Mouse (Mus musculus) heart, embryonic 10.5 days (tissue): Measurements from ENCODE around the gene BC049352. TPM values are rescaled to one million over a fixed set of nuclear protein-coding genes. Genes with fewer than 3 reads are reported as not detected.

Source experiments
- DNase-seq: peaks from one replicate; pipeline ENCODE4 v3.0.0-alpha.2; 2017; ENCODE audit warnings: low spot score
- H3K27ac ChIP-seq: fragments of 300-500 bp; sonication (generic); 2 replicates; pipeline ENCODE4 v1.5.1; 2016; ENCODE audit warnings: mild to moderate bottlenecking
- H3K27me3 ChIP-seq: fragments of 300-500 bp; sonication (generic); 2 replicates; pipeline ENCODE4 v1.6.1; 2016; ENCODE audit warnings: mild to moderate bottlenecking; ENCODE audit not compliant: poor library complexity, insufficient read depth, severe bottlenecking
- H3K36me3 ChIP-seq: fragments of 300-500 bp; sonication (generic); 2 replicates; pipeline ENCODE4 v1.6.1; 2016; ENCODE audit warnings: mild to moderate bottlenecking, moderate library complexity
- H3K4me1 ChIP-seq: fragments of 300-500 bp; sonication (generic); 2 replicates; pipeline ENCODE4 v1.6.1; 2016; ENCODE audit warnings: mild to moderate bottlenecking
- H3K4me3 ChIP-seq: fragments of 300-500 bp; sonication (generic); 2 replicates; pipeline ENCODE4 v1.5.1; 2016; ENCODE audit warnings: mild to moderate bottlenecking, moderate library complexity
- H3K9me3 ChIP-seq: fragments of 300-500 bp; sonication (generic); 2 replicates; pipeline ENCODE4 v1.6.1; 2016; ENCODE audit warnings: mild to moderate bottlenecking, moderate library complexity
- WGBS: fragments of 180-500 bp; shearing (Covaris S2); methylation state at CpG from one replicate; pipeline ENCODE4 v1.1.7; 2016; 5-methylcytosine and 5-hydroxymethylcytosine counted together
- polyA plus RNA-seq: library from polyadenylated mRNA; unstranded; fragments of >200 nt; fragmentation: Nextera tagmentation; extraction: Ambion mirVana; gene quantifications from 2 replicates; pipeline ENCODE4 v1.2.1, GENCODE M21; 2016

Gene BC049352
- polyA plus RNA-seq, 1 experiment from 2014 or later, result not detected

DNA sequence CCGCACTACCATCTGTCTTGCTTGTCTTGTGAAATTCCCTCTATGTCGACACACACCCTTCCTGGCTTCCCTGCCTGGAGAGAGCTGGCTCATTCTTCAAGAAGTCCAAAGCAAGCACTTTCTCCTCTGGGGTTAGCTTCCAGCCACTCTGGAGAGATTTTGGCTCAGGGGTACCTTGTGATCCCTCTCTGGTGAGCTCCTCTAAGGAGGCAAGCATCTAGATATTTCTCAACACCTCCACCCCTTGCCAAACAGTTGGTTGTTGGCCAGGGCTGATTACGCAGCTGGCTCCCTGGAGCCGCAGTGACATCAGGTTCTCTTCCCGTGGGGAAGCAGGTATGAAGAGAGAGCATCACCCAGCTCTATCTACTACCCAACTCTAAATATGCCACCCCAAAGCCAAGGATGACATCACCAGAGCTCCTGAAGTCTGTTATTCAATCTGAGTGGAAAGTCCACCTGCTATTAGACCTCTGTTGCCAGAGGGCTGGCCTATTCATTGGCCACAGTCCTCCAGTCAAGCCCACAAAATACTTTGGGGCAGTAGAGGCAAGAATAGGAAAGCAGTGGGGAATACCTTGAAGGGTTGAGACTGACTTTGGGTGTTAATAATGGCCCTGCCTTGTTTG, 19.6 kb downstream of the BC049352 start:
- Histone ChIP-seq H3K27ac (no peak overlapping the region), H3K27me3 (peaks cover 17% of the 10 kb centered on the region; the same call in 1 of the 2 replicates), H3K9me3 (no peaks in the 10 kb centered on the region), H3K36me3 (no peaks in the 10 kb centered on the region), H3K4me1 (no peaks in the 10 kb centered on the region), H3K4me3 (no peak overlapping the region)
- no peak for DNase-seq
- 78% methylated on average over 5 of the region's 5 CpGs for WGBS

GRCm38 (mm10) chr9:45202021-45202798, 20.4 kb downstream of the BC049352 start:
- no peak for DNase-seq
- Histone ChIP-seq H3K27ac (no peak overlapping the region), H3K4me3 (no peak overlapping the region), H3K36me3 (no peaks in the 10 kb centered on the region), H3K4me1 (no peaks in the 10 kb centered on the region), H3K9me3 (no peaks in the 10 kb centered on the region), H3K27me3 (peaks cover 17% of the 10 kb centered on the region; the same call in 1 of the 2 replicates)
- WGBS, result 73% methylated on average over 9 of the region's 9 CpGs

GRCm38 (mm10) chr9:45203797-45204410, 22.1 kb downstream of the BC049352 start, which contains the start of gene Tmprss4:
TSS of gene Tmprss4 (minus strand) at chr9:45204092.
- DNase-seq, result no peak
- 71% methylated on average over 8 of the region's 8 CpGs for WGBS
- H3K27ac ChIP-seq, result no peak within 1 kb of the TSS

DNA sequence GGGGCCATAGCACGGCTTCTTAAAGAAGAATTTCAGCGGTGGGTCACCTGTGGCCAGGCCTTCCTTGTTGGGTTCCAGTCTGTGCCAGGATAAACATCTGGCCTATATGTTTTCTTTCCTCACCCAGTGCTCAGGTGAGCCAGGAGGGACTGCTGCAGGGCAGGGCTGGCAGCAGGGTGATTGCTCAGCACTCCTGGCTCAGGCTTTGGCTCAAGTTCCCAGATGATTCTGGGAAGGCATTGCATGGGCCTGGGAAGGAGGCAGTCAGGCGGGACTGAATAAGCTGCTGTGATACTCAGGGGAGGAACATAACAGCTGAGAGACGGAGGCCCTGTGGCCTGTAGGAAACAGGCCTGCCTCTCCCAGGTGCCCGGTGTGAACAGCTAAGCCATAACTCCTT, 23.3 kb downstream of the BC049352 start:
- no peak overlapping the region for H3K4me3 ChIP-seq
- DNase-seq, result no peak
- no peak overlapping the region for H3K27ac ChIP-seq
- 76% methylated on average over 5 of the region's 5 CpGs for WGBS
- peaks cover 13% of the 10 kb centered on the region for H3K27me3 ChIP-seq
- no peaks in the 10 kb centered on the region for H3K9me3 ChIP-seq
- no peaks in the 10 kb centered on the region for H3K36me3 ChIP-seq
- H3K4me1 ChIP-seq, result no peaks in the 10 kb centered on the region

More at GRCm38 (mm10) chr9:45203797-45204410, 22.1 kb downstream of the BC049352 start, which contains the start of gene Tmprss4:
- Histone ChIP-seq H3K36me3 (no peaks in the 10 kb centered on the region), H3K4me3 (no peak within 1 kb of the TSS), H3K9me3 (no peaks in the 10 kb centered on the region), H3K4me1 (no peaks in the 10 kb centered on the region), H3K27me3 (peaks cover 13% of the 10 kb centered on the region)

GRCm38 (mm10) chr9:45206121-45206520, 24.3 kb downstream of the BC049352 start:
- DNase-seq, result no peak

DNA sequence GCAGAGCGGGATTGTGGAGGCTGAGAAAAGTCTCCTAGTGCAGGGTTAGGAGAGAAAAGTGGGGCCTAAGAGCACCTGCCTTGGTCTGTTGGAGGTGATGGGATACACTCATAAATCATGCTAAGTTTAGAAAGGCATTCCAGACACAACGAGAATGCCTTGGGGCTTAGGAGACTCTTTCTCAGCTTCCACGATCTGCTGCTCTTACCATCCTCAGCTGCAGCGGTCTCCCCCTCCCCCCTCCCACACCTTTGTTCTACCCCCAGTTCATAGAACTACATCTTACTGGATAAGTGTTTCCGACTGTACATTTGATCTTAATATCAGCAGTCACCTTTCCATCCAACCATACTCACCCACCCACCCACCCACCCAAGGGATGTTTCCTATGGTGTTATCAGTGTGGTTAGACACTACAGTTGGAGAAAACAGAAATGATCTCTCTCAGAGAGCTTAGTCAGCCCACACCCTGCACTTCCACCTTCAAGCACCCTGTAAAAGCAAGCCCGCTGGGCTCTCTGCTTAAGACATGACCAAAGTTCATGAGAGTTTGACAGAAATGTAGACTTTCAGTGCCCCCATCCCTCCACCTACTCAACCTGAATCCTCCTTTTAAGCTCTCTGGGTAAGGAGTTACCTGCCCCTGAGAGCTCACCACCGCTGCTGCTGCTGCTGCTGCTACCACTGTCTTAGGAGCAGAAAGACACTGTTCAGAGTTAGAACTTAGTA, 25.4 kb downstream of the BC049352 start:
- Histone ChIP-seq H3K9me3 (no peaks in the 10 kb centered on the region), H3K36me3 (no peaks in the 10 kb centered on the region), H3K27ac (no peak overlapping the region), H3K4me1 (no peaks in the 10 kb centered on the region), H3K4me3 (no peak overlapping the region), H3K27me3 (peaks cover 13% of the 10 kb centered on the region; the same call in 1 of the 2 replicates)
- 74% methylated on average over 7 of the region's 7 CpGs for WGBS
- DNase-seq, result no peak

More at GRCm38 (mm10) chr9:45206121-45206520, 24.3 kb downstream of the BC049352 start:
- Histone ChIP-seq H3K4me3 (no peak overlapping the region), H3K36me3 (no peaks in the 10 kb centered on the region), H3K4me1 (no peaks in the 10 kb centered on the region), H3K27ac (no peak overlapping the region), H3K9me3 (no peaks in the 10 kb centered on the region), H3K27me3 (peaks cover 7% of the 10 kb centered on the region; the same call in 1 of the 2 replicates)
- 70% methylated on average over 4 of the region's 4 CpGs for WGBS

DNA sequence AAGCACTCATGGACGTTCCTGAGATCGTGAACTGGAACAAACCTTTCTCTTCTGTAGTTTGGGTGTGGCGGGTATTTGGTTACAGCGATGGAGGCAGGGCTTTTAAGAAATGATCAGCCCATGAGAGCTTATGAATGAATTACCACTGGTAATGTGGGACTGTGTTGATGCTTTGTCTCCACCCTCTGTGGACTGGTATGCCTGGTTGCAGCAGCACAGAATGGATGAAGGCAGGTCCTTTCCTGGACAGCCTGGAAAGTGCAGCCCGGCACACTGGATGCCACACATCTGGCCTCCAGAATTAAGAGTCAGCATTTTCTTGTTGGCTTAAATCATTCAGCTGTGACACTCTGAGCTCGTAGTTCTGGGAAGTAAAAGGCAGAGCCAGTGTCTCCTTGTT, 30.2 kb downstream of the BC049352 start:
- H3K36me3 ChIP-seq, result no peaks in the 10 kb centered on the region
- H3K27ac ChIP-seq, result no peak overlapping the region
- whole genome bisulfite sequencing, result 82% methylated on average over 6 of the region's 6 CpGs
- no peak overlapping the region for H3K4me3 ChIP-seq
- DNase-seq, result no peak
- no peaks in the 10 kb centered on the region for H3K4me1 ChIP-seq
- no peaks in the 10 kb centered on the region for H3K9me3 ChIP-seq
- peaks cover 10% of the 10 kb centered on the region for H3K27me3 ChIP-seq

- H3K9me3 ChIP-seq, result no peaks in the 10 kb centered on the region
- no peaks in the 10 kb centered on the region for H3K36me3 ChIP-seq
- no peak overlapping the region for H3K4me3 ChIP-seq
- H3K27ac ChIP-seq, result no peak overlapping the region
- peaks cover 15% of the 10 kb centered on the region; the same call in 1 of the 2 replicates for H3K27me3 ChIP-seq
- 65% methylated on average over 11 of the region's 11 CpGs for WGBS
- no peak for DNase-seq
- no peaks in the 10 kb centered on the region for H3K4me1 ChIP-seq
Measured at GRCm38 (mm10) chr9:45215526-45216179, 33.8 kb downstream of the BC049352 start.

DNA sequence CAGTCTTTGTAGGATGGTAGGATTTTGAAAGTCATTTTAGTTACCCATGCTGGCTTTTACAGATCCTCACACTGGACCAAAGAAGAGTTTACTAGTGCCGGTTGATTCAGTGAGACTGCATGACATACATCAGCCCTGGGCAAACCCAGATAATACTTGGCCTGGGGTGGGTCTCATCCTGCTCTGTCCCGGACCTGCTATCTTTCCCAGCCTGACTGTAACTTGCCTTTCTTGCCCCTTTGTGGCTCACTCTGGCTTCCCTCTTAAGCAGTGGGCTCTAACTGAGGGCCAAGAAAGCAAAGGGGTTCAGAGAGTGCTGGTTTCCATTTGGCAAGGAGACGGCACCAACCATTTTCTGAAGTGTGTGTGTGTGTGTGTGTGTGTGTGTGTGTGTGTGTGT, 37.8 kb downstream of the BC049352 start:
- Histone ChIP-seq H3K4me1 (peaks cover 1% of the 10 kb centered on the region; the same call in 1 of the 2 replicates), H3K27ac (no peak overlapping the region), H3K4me3 (no peak overlapping the region), H3K9me3 (no peaks in the 10 kb centered on the region), H3K27me3 (peaks cover 10% of the 10 kb centered on the region; the same call in 1 of the 2 replicates), H3K36me3 (no peaks in the 10 kb centered on the region)
- no peak for DNase-seq
- WGBS, result 59% methylated on average over 3 of the region's 3 CpGs

- Histone ChIP-seq H3K27me3 (peaks cover 18% of the 10 kb centered on the region; the same call in 1 of the 2 replicates), H3K36me3 (no peaks in the 10 kb centered on the region), H3K4me3 (no peak overlapping the region), H3K9me3 (no peaks in the 10 kb centered on the region), H3K27ac (no peak overlapping the region), H3K4me1 (peaks cover 3% of the 10 kb centered on the region; the same call in 1 of the 2 replicates)
- peak; percentile 82 for DNase-seq
- WGBS, result 18% methylated on average over 6 of the region's 6 CpGs
Measured at GRCm38 (mm10) chr9:45221567-45221966, 39.8 kb downstream of the BC049352 start.

GRCm38 (mm10) chr9:45229359-45229758, 47.6 kb downstream of the BC049352 start:
- Histone ChIP-seq H3K4me3 (no peak overlapping the region), H3K9me3 (no peaks in the 10 kb centered on the region), H3K4me1 (peaks cover 3% of the 10 kb centered on the region; the same call in 1 of the 2 replicates), H3K27ac (no peak overlapping the region), H3K27me3 (peaks cover 22% of the 10 kb centered on the region), H3K36me3 (no peaks in the 10 kb centered on the region)
- no peak for DNase-seq
- WGBS, result 78% methylated on average over 8 of the region's 8 CpGs

GRCm38 (mm10) chr9:45235668-45236227, 53.9 kb downstream of the BC049352 start:
- DNase-seq, result no peak
- H3K9me3 ChIP-seq, result no peaks in the 10 kb centered on the region
- no peak overlapping the region for H3K27ac ChIP-seq
- H3K4me3 ChIP-seq, result no peak overlapping the region
- no peaks in the 10 kb centered on the region for H3K4me1 ChIP-seq
- H3K27me3 ChIP-seq, result peaks cover 11% of the 10 kb centered on the region; the same call in 1 of the 2 replicates
- WGBS, result 62% methylated on average over 6 of the region's 6 CpGs
- no peaks in the 10 kb centered on the region for H3K36me3 ChIP-seq
